ENCODE assay signal across 8 mouse cellular contexts in the genomic region with DNA sequence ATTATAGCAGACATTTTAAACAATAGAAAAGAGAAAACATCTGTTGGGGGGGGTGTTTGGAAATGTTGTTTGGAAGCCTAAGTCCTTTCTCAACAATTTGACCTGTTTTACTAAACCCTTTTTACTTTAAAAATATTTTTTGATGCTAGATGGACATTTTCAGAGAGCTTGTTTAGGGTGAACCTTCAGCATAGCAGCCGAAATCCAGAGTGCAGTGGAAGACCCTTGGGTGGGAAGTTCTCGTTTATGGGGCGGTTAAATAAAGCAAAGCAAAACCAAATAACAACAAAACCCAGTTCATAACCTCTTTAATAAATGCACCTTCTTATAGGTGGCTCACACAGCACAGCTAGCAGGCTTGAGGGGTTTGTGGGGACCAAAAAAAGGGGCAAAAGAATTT.
DNase-seq lines count a peak whose midpoint lies in the region; ATAC-seq and TF ChIP-seq lines count a peak whose summit lies in the region.
"Had no signal": no experiment of that assay in that cellular context is flagged by ENCODE, and none has a peak within 500 bp of the region (broad histone marks: within the 10 kb centered on the region; RNA-seq: fewer than 3 reads in every experiment).

No protein-coding gene starts in this region.

- H3K4me1 ChIP-seq in embryonic fibroblast, embryonic 13.5 days (ENCODE audit: control insufficient read depth, insufficient read depth, low read length): peaks cover 9% of the 10 kb centered on the region
- H3K4me1 ChIP-seq in hindbrain, postnatal 0 days (ENCODE audit: insufficient read depth, low read length): peaks cover 25% of the 10 kb centered on the region; the same call in 1 of the 2 replicates
- peaks cover 70% of the 10 kb centered on the region for H3K4me1 ChIP-seq in neural tube, embryonic 13.5 days (replicated peaks)

- intact Hi-C loops in left cerebral cortex, adult 2 months (cut with DNase I): no loop called here

- TF ChIP-seq POLR2A in embryonic fibroblast, embryonic 13.5 days (IDR thresholded peaks at IDR 0.05; ENCODE audit: low read depth, low read length): no peak

- peak overlapping the region; percentile 74 for H3K4me2 ChIP-seq in hindbrain, postnatal 0 days (ENCODE audit: low read depth, low read length)
- peak overlapping the region; percentile 97 for H3K4me2 ChIP-seq in neural tube, embryonic 13.5 days

- H3K9me3 ChIP-seq in hindbrain, postnatal 0 days (ENCODE audit: low read length): no peaks in the 10 kb centered on the region
- no peaks in the 10 kb centered on the region for H3K9me3 ChIP-seq in neural tube, embryonic 13.5 days

- 30% methylated on average over 3 of the region's 3 CpGs for WGBS in hindbrain, postnatal 0 days
- 45% methylated on average over 3 of the region's 3 CpGs for WGBS in neural tube, embryonic 13.5 days

- peak overlapping the region; percentile 98 for H3K27ac ChIP-seq in left cerebral cortex, adult 2 months
- peak overlapping the region; percentile 86; the same call in 1 of the 2 replicates for H3K27ac ChIP-seq in embryonic fibroblast, embryonic 13.5 days (ENCODE audit: insufficient read depth, low read length)
- peak overlapping the region; percentile 100 for H3K27ac ChIP-seq in hindbrain, postnatal 0 days
- H3K27ac ChIP-seq in neural tube, embryonic 13.5 days (replicated peaks): peak overlapping the region; percentile 100

- no peaks in the 10 kb centered on the region for H3K36me3 ChIP-seq in hindbrain, postnatal 0 days (ENCODE audit: insufficient read depth, low read length)
- peaks cover 18% of the 10 kb centered on the region for H3K36me3 ChIP-seq in neural tube, embryonic 13.5 days

- peak overlapping the region; percentile 96 for H3K9ac ChIP-seq in hindbrain, postnatal 0 days (replicated peaks; ENCODE audit: low read length)
- peak overlapping the region; percentile 100 for H3K9ac ChIP-seq in neural tube, embryonic 13.5 days

- H3K27me3 ChIP-seq in hindbrain, postnatal 0 days (ENCODE audit: insufficient read depth, low read length): no peaks in the 10 kb centered on the region
- 0 out of 2 replicates have a peak, but pooled peaks cover under 1% of the 10 kb centered on the region for H3K27me3 ChIP-seq in neural tube, embryonic 13.5 days

- no peak for TF ChIP-seq CTCF in left cerebral cortex, adult 2 months (IDR thresholded peaks at IDR 0.05)
- TF ChIP-seq CTCF in embryonic fibroblast, embryonic 13.5 days (IDR thresholded peaks at IDR 0.05; ENCODE audit: borderline replicate concordance, insufficient read depth, low read length): no peak
- TF ChIP-seq CTCF in hindbrain, postnatal 0 days (IDR thresholded peaks at IDR 0.05; ENCODE audit: low read depth): no peak

- no peak for ATAC-seq in hindbrain, postnatal 0 days
- no peak for ATAC-seq in neural tube, embryonic 13.5 days (ENCODE audit: low read depth)

- no peak for DNase-seq in left cerebral cortex, adult 2 months (ENCODE audit: extremely low spot score in 1 of 2, low spot score in 2 of 2)
- no peak for DNase-seq in left cerebral cortex, adult 11 months (ENCODE audit: low spot score)
- DNase-seq in hindbrain, postnatal 0 days (ENCODE audit: low spot score): no peak
- DNase-seq in urinary bladder, postnatal 14 days (ENCODE audit: low spot score): no peak
- no peak for DNase-seq in left cerebral cortex, adult 8-10 months (ENCODE audit: low spot score in 2 of 2)
- DNase-seq: kidney, postnatal 14 days had no signal

- peak overlapping the region; percentile 64 for H3K4me3 ChIP-seq in left cerebral cortex, adult 2 months
- H3K4me3 ChIP-seq in embryonic fibroblast, embryonic 13.5 days (ENCODE audit: insufficient read depth, low read length): peak overlapping the region; percentile 94
- peak overlapping the region; percentile 94 for H3K4me3 ChIP-seq in hindbrain, postnatal 0 days (ENCODE audit: low read length)
- peak overlapping the region; percentile 98 for H3K4me3 ChIP-seq in neural tube, embryonic 13.5 days
